Mouse (Mus musculus) naive thymus-derived CD4-positive, alpha-beta T cell, adult 2 months (primary cell): ENCODE data around the gene Snupn.
A peak's percentile ranks its signal among the peaks of the same experiment; 100 is the strongest.
"Not testable (repeated sequence)": the region's sequence is repeated elsewhere in the genome, so short reads cannot be mapped to it uniquely, and the experiment has no call there.

Experiments used
- DNase-seq: peaks from one replicate; pipeline ENCODE4 v3.0.0-alpha.2; 2011; ENCODE audit warnings: low read depth

Gene Snupn

DNA sequence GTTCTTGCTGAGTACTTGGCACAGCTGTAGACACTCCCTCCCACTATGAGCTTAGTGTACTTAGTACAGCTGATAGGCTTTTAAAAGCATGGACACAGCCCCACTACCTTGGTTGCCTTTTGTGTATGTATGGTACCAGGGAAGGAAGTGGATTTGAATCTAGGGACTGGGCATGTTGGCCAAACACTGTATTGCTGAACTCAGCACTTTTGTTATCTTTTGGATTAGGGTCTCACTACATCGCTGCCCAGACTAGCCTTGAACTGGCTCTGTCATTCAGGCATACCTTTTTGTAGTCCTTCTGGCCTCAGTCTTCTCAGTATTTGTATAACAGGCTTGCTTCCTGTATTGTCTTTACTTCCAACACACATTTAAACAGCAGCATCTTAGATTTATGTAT lies 20.1 kb upstream of the Snupn start:
- DNase-seq, result no peak

- no peak for DNase-seq
These were observed 13.8 kb upstream of the Snupn start for GRCm38 (mm10) chr9:56936861-56937222.

DNA sequence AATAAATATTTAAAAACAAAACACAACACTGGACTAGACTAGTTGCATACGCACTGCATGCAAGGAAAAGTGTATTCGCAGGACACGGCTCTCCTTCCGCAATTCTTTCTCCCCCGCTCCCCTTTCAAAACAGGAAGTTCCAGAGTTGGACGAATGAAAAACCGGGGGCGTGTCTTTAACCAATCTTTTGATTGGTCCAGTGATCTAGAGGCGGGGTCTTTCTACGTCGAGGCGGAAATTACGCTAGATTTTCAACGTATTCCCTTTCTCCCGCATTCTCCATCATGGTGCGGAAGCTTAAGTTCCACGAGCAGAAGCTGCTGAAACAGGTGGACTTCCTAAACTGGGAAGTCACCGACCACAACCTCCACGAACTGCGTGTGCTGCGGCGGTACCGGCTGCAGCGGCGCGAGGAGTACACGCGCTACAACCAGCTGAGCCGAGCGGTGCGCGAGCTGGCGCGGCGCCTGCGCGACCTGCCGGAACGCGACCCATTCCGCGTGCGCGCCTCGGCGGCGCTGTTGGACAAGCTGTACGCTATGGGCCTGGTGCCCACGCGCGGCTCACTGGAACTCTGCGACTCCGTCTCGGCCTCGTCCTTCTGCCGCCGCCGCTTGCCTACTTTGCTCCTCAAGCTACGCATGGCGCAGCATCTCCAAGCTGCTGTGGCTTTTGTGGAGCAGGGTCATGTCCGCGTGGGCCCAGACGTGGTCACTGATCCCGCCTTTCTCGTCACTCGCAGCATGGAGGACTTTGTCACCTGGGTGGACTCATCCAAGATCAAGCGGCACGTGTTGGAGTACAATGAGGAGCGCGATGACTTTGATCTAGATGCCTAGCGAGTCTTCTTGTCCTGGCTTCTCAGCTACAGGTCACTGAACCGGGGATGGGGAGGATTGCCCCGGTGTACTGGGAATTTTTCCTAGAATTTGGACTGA lies 13.2 kb upstream of the Snupn start, which contains the start of gene Imp3:
Gene Imp3 (plus strand): TSS at position 253 of the 938 bp plus-strand sequence.
- peak; percentile 95 for DNase-seq

GRCm38 (mm10) chr9:56938374-56938773 lies 12.3 kb upstream of the Snupn start:
- DNase-seq, result peak; percentile 35

GRCm38 (mm10) chr9:56947481-56947880 lies 3.2 kb upstream of the Snupn start:
- DNase-seq, result peak; percentile 78

DNA sequence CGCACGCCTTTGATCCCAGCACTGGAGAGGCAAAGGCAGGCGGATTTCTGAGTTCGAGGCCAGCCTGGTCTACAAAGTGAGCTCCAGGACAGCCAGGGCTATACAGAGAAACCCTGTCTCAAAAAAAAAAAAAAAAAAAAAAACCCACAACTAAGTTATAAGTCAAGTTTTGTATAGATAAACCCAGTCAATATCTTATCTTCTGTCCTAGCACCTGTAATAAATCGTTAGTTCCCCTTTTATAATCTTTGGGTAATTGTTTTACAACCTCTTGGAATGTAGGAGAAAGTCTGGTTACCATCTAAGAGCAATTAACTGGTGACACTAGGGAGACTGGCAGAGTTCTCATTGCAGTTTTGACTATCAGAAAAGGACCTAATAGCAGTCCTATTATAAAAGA lies 2.0 kb upstream of the Snupn start:
- not testable (repeated sequence) for DNase-seq

DNA sequence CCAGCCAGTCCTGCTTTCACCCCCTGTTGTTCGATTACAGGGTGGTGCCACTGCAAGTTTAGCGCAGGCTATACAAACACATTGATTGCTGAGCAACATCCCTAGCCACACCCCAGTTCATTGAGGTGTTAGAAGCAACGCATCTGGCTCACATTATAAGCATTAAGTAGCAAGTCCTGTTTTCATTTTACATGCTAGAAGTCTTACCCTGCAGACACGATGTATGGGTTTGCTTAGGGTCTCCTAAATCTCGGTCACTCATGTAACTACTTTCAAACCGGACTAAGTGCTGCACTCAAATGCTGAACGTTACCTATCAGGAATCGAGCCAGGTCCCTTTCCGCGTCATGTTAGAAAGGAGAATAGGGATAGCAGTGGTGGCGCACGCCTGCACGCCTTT lies 911 bp upstream of the Snupn start:
- peak; percentile 52 for DNase-seq

DNA sequence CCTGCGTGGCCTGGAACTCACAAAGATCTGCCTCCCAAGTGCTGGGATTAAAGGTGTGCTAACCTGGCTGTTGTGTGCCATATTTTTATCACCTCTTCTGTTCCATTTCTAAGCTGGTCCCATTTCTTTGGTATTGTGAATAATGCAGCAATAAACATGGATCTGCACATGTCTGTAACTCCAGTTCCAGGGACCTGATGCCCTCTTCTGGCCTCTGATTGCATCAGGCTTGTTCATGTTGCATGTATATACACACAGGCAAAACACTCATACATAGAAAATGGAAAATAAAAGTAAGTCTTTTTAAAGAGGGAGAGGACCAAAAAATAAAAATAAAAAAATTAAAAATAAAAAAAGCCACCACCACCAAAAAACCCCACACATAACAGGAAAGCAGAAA lies 2.9 kb downstream of the Snupn start:
- DNase-seq, result no peak

DNA sequence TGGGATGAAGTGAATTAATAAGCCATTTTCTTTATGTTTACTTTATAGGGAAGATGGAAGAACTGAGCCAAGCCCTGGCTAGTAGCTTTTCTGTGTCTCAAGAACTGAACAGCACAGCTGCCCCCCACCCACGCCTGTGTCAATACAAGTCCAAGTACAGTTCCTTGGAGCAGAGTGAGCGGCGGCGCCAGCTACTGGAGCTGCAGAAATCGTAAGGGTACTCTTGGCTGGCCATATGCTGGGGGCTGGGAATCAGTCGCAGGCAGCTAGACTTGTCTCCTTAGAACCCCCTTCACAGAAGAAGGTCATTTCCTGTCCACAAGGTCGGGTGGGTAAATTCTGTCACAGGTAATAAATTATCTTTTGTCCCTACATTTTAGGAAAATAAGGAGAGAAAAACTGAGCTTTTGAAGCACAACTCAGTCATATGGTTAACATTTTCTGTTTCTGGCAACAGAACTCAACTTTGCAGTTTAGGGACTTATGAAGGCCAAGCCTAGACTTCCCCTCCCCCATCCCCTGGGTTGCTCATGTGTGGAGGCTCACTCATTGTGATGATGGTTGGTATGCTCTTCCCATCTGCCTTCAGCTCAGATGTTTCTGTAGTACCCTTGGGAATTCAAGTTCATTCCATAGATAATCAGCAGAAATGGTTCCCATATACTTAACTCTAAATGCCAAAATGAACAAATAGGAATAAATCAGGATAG lies 6.4 kb downstream of the Snupn start:
- no peak for DNase-seq

DNA sequence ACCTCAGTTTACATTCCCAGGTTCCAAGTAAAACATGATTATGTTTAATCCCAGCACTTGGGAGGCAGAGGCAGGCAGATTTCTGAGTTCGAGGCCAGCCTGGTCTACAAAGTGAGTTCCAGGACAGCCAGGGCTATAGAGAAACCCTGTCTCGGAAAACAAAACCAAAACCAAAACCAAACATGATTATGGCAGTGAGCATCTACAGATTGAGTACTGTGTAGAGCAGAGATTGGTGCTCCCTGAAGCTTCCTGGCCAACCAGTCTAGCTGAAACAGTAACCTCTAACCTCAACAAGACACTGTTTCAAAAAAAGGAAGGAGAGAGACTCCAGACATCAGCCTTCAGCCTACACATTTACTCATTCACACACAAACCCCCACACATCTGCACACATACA lies 8.0 kb downstream of the Snupn start:
- DNase-seq, result no peak

GRCm38 (mm10) chr9:56961591-56961990 lies 10.9 kb downstream of the Snupn start:
- DNase-seq, result no peak

- no peak for DNase-seq
These were observed 19.5 kb downstream of the Snupn start for GRCm38 (mm10) chr9:56970158-56970557.

DNA sequence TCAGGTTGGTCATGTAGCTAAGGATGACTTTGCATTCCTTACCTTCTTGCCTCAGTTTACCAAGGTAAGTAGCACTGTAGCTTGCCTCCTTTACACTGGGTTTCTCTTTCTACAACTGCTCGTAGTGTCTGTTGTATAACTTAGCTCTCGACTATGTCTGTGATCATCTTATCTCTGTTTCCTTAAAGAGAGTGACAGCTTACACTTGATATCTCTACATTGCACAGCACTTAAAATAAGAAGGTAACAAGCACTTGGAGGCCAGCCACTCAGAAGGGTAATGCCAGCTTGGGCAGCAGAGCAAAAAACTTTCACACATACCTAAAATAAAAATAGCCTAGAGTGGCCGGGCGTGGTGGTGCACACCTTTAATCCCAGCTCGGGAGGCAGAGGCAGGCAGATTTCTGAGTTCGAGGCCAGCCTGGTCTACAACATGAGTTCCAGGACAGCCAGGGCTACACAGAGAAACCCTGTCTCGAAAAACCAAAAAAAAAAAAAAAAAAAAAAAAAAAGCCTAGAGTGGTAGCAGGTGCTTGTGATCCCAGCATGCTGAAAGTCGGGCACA lies 23.4 kb downstream of the Snupn start:
- no peak for DNase-seq

DNA sequence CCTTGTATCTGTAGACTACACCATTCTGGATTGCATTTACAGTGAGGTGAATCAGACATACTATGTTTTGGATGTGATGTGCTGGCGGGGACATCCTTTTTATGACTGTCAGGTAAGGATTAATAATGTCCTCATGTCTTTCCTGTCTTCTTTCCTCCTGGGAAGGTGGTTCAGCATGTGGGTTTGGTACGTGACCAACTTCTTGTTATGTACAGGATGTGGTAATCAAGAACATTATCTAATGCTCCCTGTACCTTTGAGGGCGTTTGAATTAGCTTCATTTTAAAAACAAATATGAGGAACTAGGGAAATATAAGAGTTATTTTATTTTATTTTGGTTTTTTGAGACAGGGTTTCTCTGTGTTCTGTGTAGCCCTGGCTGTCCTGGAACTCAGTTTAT lies 24.5 kb downstream of the Snupn start:
- no peak for DNase-seq

- no peak for DNase-seq
These were observed 29.5 kb downstream of the Snupn start for GRCm38 (mm10) chr9:56980186-56980585.

- no peak for DNase-seq
These were observed 30.8 kb downstream of the Snupn start for GRCm38 (mm10) chr9:56981502-56981901.

- DNase-seq, result no peak
These were observed 43.9 kb downstream of the Snupn start, which contains the start of gene Ptpn9 for GRCm38 (mm10) chr9:56994286-56995197. Gene Ptpn9, plus strand, starts transcription at chr9:56994923.

DNA sequence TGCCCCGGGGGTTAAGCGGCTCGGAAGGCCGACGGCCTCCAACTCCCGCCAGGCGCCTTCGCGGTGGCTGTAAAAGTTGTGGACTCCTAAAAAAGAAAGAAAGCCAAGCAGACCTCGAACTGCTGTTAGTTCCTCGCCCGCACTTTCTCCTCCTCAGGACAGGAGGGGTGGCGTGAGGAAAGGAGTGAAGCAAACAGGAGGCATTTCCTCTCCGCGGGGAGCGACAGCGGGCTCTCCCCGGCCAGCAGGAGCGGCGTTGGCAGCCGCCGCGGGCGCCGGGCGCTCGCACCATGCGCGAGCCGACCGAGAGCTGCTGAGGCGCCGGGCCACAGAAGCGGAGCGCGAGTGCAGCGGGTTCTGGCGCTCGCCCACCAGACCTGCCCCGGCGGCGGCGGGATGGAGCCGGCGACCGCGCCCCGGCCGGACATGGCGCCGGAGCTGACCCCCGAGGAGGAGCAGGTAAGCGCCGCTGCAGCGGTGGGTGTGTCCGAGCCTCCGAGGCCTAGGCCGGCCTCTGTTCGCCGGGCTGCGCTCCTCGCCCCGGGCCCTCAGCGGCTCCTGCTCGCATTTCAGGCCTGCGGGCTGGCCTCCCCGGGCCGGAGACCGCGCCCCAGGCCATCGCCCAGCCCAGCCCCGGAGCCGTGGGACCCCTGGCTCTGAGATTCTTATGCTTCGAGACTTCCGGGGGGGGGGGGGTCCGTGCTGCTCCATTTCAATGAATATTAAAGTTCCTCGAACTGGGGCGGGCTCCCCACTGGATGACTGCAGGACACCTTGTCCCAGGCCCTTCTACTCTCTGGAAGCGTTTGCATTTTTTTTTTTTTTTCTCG lies 44.7 kb downstream of the Snupn start:
- peak; percentile 74 for DNase-seq

GRCm38 (mm10) chr9:56996028-56996346 lies 45.3 kb downstream of the Snupn start:
- no peak for DNase-seq

GRCm38 (mm10) chr9:56997206-56997605 lies 46.5 kb downstream of the Snupn start:
- DNase-seq, result not testable (repeated sequence)

DNA sequence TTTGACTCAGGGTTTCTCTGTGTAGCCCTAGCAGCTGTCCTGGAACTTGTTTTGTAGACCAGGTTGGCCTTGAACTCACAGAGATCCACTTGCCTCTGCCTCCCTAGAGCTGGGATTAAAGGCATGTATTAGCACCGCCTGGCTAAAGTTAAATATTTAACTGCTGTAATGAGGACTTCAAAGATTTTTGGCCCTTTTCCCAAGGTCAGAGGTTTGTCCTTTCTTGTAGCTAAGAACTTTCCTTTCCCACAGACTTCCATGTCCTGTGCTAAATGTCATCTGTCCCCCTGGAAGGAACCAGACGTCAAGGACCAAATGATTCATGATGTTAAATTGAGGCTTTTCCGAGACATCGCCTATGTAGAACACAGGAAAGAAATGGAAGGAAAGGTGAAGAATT lies 52.3 kb downstream of the Snupn start:
- DNase-seq, result no peak
